Mouse (Mus musculus) layer of hippocampus, postnatal 14 days (tissue): Measurements from ENCODE around the gene Eif2a. TPM values are rescaled to one million over a fixed set of nuclear protein-coding genes. Genes with fewer than 3 reads are reported as not detected.
"Not testable (repeated sequence)": the region's sequence is repeated elsewhere in the genome, so short reads cannot be mapped to it uniquely, and the experiment has no call there.

Source experiments
- DNase-seq, 2 experiments: peaks; one replicate each; pipeline ENCODE4 v3.0.0; 2021 to 2022; ENCODE audit warnings: low spot score in 2 of 2, mixed read lengths in 1 of 2
- total RNA-seq, 2 experiments: library from RNA; stranded (reverse); gene quantifications; 2 replicates each; pipeline ENCODE4 v1.2.3; 2021

Gene Eif2a
- total RNA-seq, 2 experiments from 2014 or later: 48.3 to 49.8 TPM

- no peak for DNase-seq
Measured at GRCm38 (mm10) chr3:58520286-58520685, 5.3 kb upstream of the Eif2a start.

GRCm38 (mm10) chr3:58521361-58521760 is 4.3 kb upstream of the Eif2a start:
- no peak for DNase-seq

- DNase-seq: no peak
Measured at GRCm38 (mm10) chr3:58523386-58523785, 2.2 kb upstream of the Eif2a start.

- no peak for DNase-seq
Measured at GRCm38 (mm10) chr3:58524246-58524645, 1.4 kb upstream of the Eif2a start.

GRCm38 (mm10) chr3:58525166-58525565 is 455 bp upstream of the Eif2a start:
- DNase-seq: peak; percentile 22 to 28

- DNase-seq: no peak
Measured at GRCm38 (mm10) chr3:58526408-58526737, 752 bp downstream of the Eif2a start.

- no peak for DNase-seq
Measured at GRCm38 (mm10) chr3:58536573-58536972, 11.0 kb downstream of the Eif2a start.

GRCm38 (mm10) chr3:58552001-58552811 is 26.6 kb downstream of the Eif2a start:
- no peak for DNase-seq

GRCm38 (mm10) chr3:58556649-58557048 is 31.0 kb downstream of the Eif2a start:
- DNase-seq: no peak

- no peak for DNase-seq
Measured at GRCm38 (mm10) chr3:58559887-58560286, 34.3 kb downstream of the Eif2a start.

GRCm38 (mm10) chr3:58561437-58561836 is 35.8 kb downstream of the Eif2a start:
- no peak for DNase-seq

GRCm38 (mm10) chr3:58570821-58571220 is 45.2 kb downstream of the Eif2a start:
- DNase-seq: no peak

- DNase-seq: peak; percentile 98 to 99
Measured at GRCm38 (mm10) chr3:58576137-58577066, 50.8 kb downstream of the Eif2a start, which contains the start of gene Selenot. Gene Selenot (plus strand): TSS chr3:58576636.

- peak in 1 of 2 experiments; percentile 37 for DNase-seq
Measured at GRCm38 (mm10) chr3:58577067-58577503, 51.5 kb downstream of the Eif2a start.

GRCm38 (mm10) chr3:58577506-58578050 is 52.0 kb downstream of the Eif2a start:
- no peak for DNase-seq

- DNase-seq: no peak
Measured at GRCm38 (mm10) chr3:58581530-58581929, 55.9 kb downstream of the Eif2a start.

GRCm38 (mm10) chr3:58582297-58582696 is 56.7 kb downstream of the Eif2a start:
- no peak for DNase-seq

- DNase-seq: no peak
Measured at GRCm38 (mm10) chr3:58582788-58583426, 57.3 kb downstream of the Eif2a start.

GRCm38 (mm10) chr3:58590544-58590943 is 64.9 kb downstream of the Eif2a start:
- not testable (repeated sequence) for DNase-seq

GRCm38 (mm10) chr3:58592666-58593065 is 67.0 kb downstream of the Eif2a start:
- DNase-seq: not testable (repeated sequence)

- no peak for DNase-seq
Measured at GRCm38 (mm10) chr3:58593623-58594022, 68.0 kb downstream of the Eif2a start.
